Mouse (Mus musculus) G1E-ER4 (cell line): Measurements from ENCODE around the gene Crip2. TPM values are rescaled to one million over a fixed set of nuclear protein-coding genes. Genes with fewer than 3 reads are reported as not detected.

Source experiments
- GATA1 ChIP-seq: IDR thresholded peaks from one replicate; pipeline ENCODE4 v1.8.0; 2012; ENCODE audit warnings: low read length, inconsistent platforms
- polyA plus RNA-seq: library from polyadenylated mRNA; stranded (reverse); fragments of >175 nt; gene quantifications from 2 replicates; pipeline ENCODE4 v1.2.3, GENCODE M21; 2012

The Crip2 gene
- polyA plus RNA-seq, 1 experiment = 16.8 TPM

GRCm38 (mm10) chr12:113114141-113114540 is 25.9 kb upstream of the Crip2 start:
- no peak for TF ChIP-seq GATA1

GRCm38 (mm10) chr12:113114856-113115538 is 25.0 kb upstream of the Crip2 start:
- TF ChIP-seq GATA1 = no peak

- no peak for TF ChIP-seq GATA1
Measured at GRCm38 (mm10) chr12:113119516-113120410, 20.3 kb upstream of the Crip2 start.

GRCm38 (mm10) chr12:113124726-113125125 is 15.3 kb upstream of the Crip2 start:
- TF ChIP-seq GATA1 = no peak

- TF ChIP-seq GATA1 = no peak
Measured at GRCm38 (mm10) chr12:113130732-113131131, 9.3 kb upstream of the Crip2 start.

- TF ChIP-seq GATA1 = no peak
Measured at GRCm38 (mm10) chr12:113131601-113132000, 8.4 kb upstream of the Crip2 start.

- no peak for TF ChIP-seq GATA1
Measured at GRCm38 (mm10) chr12:113132567-113132966, 7.5 kb upstream of the Crip2 start.

- no peak for TF ChIP-seq GATA1
Measured at GRCm38 (mm10) chr12:113133260-113133659, 6.8 kb upstream of the Crip2 start.

- TF ChIP-seq GATA1 = no peak
Measured at GRCm38 (mm10) chr12:113133861-113134403, 6.1 kb upstream of the Crip2 start.

- no peak for TF ChIP-seq GATA1
Measured at GRCm38 (mm10) chr12:113134502-113134901, 5.5 kb upstream of the Crip2 start.

- no peak for TF ChIP-seq GATA1
Measured at GRCm38 (mm10) chr12:113135401-113135800, 4.6 kb upstream of the Crip2 start.

- no peak for TF ChIP-seq GATA1
Measured at GRCm38 (mm10) chr12:113136492-113137020, 3.5 kb upstream of the Crip2 start.

GRCm38 (mm10) chr12:113137260-113138213 is 2.5 kb upstream of the Crip2 start:
- no peak for TF ChIP-seq GATA1

- no peak for TF ChIP-seq GATA1
Measured at GRCm38 (mm10) chr12:113138291-113138690, 1.7 kb upstream of the Crip2 start.
